Mouse (Mus musculus) hindbrain, embryonic 11.5 days (tissue): ENCODE data around the gene Ifna6. TPM values are rescaled to one million over a fixed set of nuclear protein-coding genes. Genes with fewer than 3 reads are reported as not detected.

Experiments used
- polyA plus RNA-seq: library from polyadenylated mRNA; unstranded; fragments of >200 nt; fragmentation: Nextera tagmentation; extraction: Ambion mirVana; gene quantifications from 2 replicates; pipeline ENCODE4 v1.2.1, GENCODE M21; 2014

Gene Ifna6
- polyA plus RNA-seq, 1 experiment from 2014 or later, result not detected

Other genes with a start within 250 kb of the Ifna6 start
- gene Ifna9, start 235.0 kb upstream of the Ifna6 start, polyA plus RNA-seq, result not detected in 2 replicates
- gene Ifna12, start 224.0 kb upstream of the Ifna6 start, polyA plus RNA-seq, result not detected in 2 replicates
- not detected in 2 replicates for gene C87499, start 193.0 kb upstream of the Ifna6 start, polyA plus RNA-seq
- gene Ifna13, start 183.0 kb upstream of the Ifna6 start, polyA plus RNA-seq, result not detected in 2 replicates
- not detected in 2 replicates for gene Ifna16, start 150.5 kb upstream of the Ifna6 start, polyA plus RNA-seq
- gene Ifna2, start 143.5 kb upstream of the Ifna6 start, polyA plus RNA-seq, result not detected in 2 replicates
- gene Ifnab, start 136.1 kb upstream of the Ifna6 start, polyA plus RNA-seq, result not detected in 2 replicates
- 0.77 and 1.2 TPM in 2 replicates for gene Gm26566, start 105.6 kb upstream of the Ifna6 start, polyA plus RNA-seq
- gene Klhl9, start 105.0 kb upstream of the Ifna6 start, polyA plus RNA-seq, result 136 and 150 TPM in 2 replicates
- gene Gm13271, start 72.5 kb upstream of the Ifna6 start, polyA plus RNA-seq, result not detected in 2 replicates
- gene Gm13283, start 67.3 kb upstream of the Ifna6 start, polyA plus RNA-seq, result 0.20 and 0.32 TPM in 2 replicates
- not detected in 2 replicates for gene Gm13290, start 53.6 kb upstream of the Ifna6 start, polyA plus RNA-seq
- gene Gm13289, start 50.5 kb upstream of the Ifna6 start, polyA plus RNA-seq, result not detected in 2 replicates
- gene Gm13272, start 47.6 kb upstream of the Ifna6 start, polyA plus RNA-seq, result not detected in 2 replicates
- gene Ifnz, start 45.3 kb upstream of the Ifna6 start, polyA plus RNA-seq, result not detected in 2 replicates
- not detected in 2 replicates for gene Gm13276, start 41.7 kb upstream of the Ifna6 start, polyA plus RNA-seq
- not detected in 2 replicates for gene Gm13277, start 38.8 kb upstream of the Ifna6 start, polyA plus RNA-seq
- not detected in 2 replicates for gene Gm13278, start 35.9 kb upstream of the Ifna6 start, polyA plus RNA-seq
- not detected in 2 replicates for gene Gm13275, start 32.9 kb upstream of the Ifna6 start, polyA plus RNA-seq
- gene Gm13279, start 30.0 kb upstream of the Ifna6 start, polyA plus RNA-seq, result not detected in 2 replicates
- gene Gm13285, start 27.8 kb upstream of the Ifna6 start, polyA plus RNA-seq, result 0.40 and 0.82 TPM in 2 replicates
- gene Gm13287, start 24.2 kb upstream of the Ifna6 start, polyA plus RNA-seq, result not detected in 2 replicates
- not detected in 2 replicates for gene Gm13288, start 21.9 kb upstream of the Ifna6 start, polyA plus RNA-seq
- gene Ifna7, start 11.2 kb upstream of the Ifna6 start, polyA plus RNA-seq, result not detected in 2 replicates
- not detected in 2 replicates for gene Ifna11, start 7.5 kb upstream of the Ifna6 start, polyA plus RNA-seq
- gene Ifna5, start 8.1 kb downstream of the Ifna6 start, polyA plus RNA-seq, result not detected in 2 replicates
- gene Ifna4, start 14.4 kb downstream of the Ifna6 start, polyA plus RNA-seq, result not detected in 2 replicates
- gene Ifna1, start 22.7 kb downstream of the Ifna6 start, polyA plus RNA-seq, result not detected in 2 replicates
- not detected in 2 replicates for gene Ifne, start 52.8 kb downstream of the Ifna6 start, polyA plus RNA-seq